Mouse (Mus musculus) midbrain, embryonic 15.5 days (tissue): ENCODE measurements around the gene Gm45213. TPM values are rescaled to one million over a fixed set of nuclear protein-coding genes. Genes with fewer than 3 reads are reported as not detected.
"Not testable (repeated sequence)": the region's sequence is repeated elsewhere in the genome, so short reads cannot be mapped to it uniquely, and the experiment has no call there.

Source experiments
- ATAC-seq: fragments of 200-750 bp; cut with Nextera tagmentation; replicated peaks from 2 replicates; pipeline ENCODE4 v1.8.0; 2017; ENCODE audit warnings: moderate TSS enrichment
- H3K27ac ChIP-seq: fragments of 300-500 bp; sonication (generic); 2 replicates; pipeline ENCODE4 v1.5.1; 2015; ENCODE audit warnings: mild to moderate bottlenecking, inconsistent platforms
- H3K27me3 ChIP-seq: fragments of 300-500 bp; sonication (generic); replicated peaks from 2 replicates; pipeline ENCODE4 v1.6.1; 2015; ENCODE audit warnings: inconsistent platforms
- H3K36me3 ChIP-seq: fragments of 300-500 bp; sonication (generic); replicated peaks from 2 replicates; pipeline ENCODE4 v1.6.1; 2015; ENCODE audit warnings: inconsistent platforms
- H3K4me1 ChIP-seq: fragments of 300-500 bp; sonication (generic); 2 replicates; pipeline ENCODE4 v1.6.1; 2015; ENCODE audit warnings: inconsistent platforms
- H3K4me2 ChIP-seq: fragments of 300-500 bp; sonication (generic); 2 replicates; pipeline ENCODE4 v1.6.1; 2015; ENCODE audit warnings: inconsistent platforms, mild to moderate bottlenecking, moderate library complexity
- H3K4me3 ChIP-seq: fragments of 300-500 bp; sonication (generic); 2 replicates; pipeline ENCODE4 v1.5.1; 2015; ENCODE audit warnings: mild to moderate bottlenecking, inconsistent platforms
- H3K9ac ChIP-seq: fragments of 300-500 bp; sonication (generic); 2 replicates; pipeline ENCODE4 v1.6.1; 2015; ENCODE audit warnings: mild to moderate bottlenecking, inconsistent platforms
- H3K9me3 ChIP-seq: fragments of 300-500 bp; sonication (generic); 2 replicates; pipeline ENCODE4 v1.6.1; 2016; ENCODE audit warnings: inconsistent platforms
- WGBS: fragments of 180-500 bp; shearing (Covaris S2); methylation state at CpG from one replicate; pipeline ENCODE4 v1.1.7; 2015; ENCODE audit warnings: mixed read lengths; 5-methylcytosine and 5-hydroxymethylcytosine counted together
- polyA plus RNA-seq: library from polyadenylated mRNA; unstranded; fragments of >200 nt; fragmentation: Nextera tagmentation; extraction: Ambion mirVana; gene quantifications from 2 replicates; pipeline ENCODE4 v1.2.1, GENCODE M21; 2015

Gm45213 gene
- polyA plus RNA-seq, 1 experiment from 2014 or later, result not detected

DNA sequence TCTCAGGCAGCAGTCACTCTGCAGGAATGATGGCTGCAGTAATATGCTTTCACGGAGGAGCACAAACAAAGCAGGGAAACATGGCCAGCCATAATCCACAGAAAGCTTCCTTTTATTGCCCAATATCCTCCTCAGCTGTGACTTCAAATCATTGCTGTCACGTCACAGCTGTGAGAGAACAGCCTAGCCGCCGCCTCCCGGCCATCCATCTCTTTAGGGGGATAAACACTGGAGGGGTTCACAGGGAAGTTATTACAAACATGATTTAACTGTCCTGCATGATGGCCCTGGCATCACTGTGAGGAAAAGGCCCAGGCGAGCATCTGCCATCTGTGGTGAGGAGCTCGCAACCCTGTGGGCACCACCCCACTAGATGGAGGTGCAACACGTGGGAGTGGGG is 6.6 kb upstream of the Gm45213 start:
- H3K9me3 ChIP-seq, result no peaks in the 10 kb centered on the region
- H3K4me3 ChIP-seq, result no peak overlapping the region
- no peak overlapping the region for H3K9ac ChIP-seq
- WGBS, result 68% methylated on average over 8 of the region's 8 CpGs
- no peak for ATAC-seq
- no peaks in the 10 kb centered on the region for H3K4me1 ChIP-seq
- H3K27ac ChIP-seq, result no peak overlapping the region
- H3K27me3 ChIP-seq, result no peaks in the 10 kb centered on the region
- no peaks in the 10 kb centered on the region for H3K36me3 ChIP-seq
- H3K4me2 ChIP-seq, result no peak overlapping the region

DNA sequence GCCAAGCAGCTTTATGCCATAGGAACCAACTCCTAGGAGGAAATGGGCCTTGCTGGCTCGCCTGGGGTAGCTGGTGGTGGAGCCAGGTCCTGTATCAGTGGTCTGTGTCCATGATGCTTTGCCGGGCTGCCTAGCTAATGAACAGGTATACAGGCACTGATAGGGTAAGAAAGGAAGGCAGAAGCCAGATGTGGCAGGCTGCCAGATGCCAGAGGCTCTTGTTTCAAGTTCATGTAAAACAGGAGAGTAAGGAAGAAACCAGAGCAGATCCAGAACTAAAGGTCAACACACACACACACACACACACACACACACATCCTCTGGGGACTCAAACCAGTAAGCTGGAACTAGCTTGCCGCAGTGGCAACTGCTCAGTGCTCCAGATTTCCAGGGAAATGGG is 5.1 kb upstream of the Gm45213 start:
- H3K4me1 ChIP-seq, result no peaks in the 10 kb centered on the region
- H3K36me3 ChIP-seq, result no peaks in the 10 kb centered on the region
- no peak overlapping the region for H3K9ac ChIP-seq
- H3K4me2 ChIP-seq, result no peak overlapping the region
- H3K4me3 ChIP-seq, result no peak overlapping the region
- WGBS, result 64% methylated on average over 3 of the region's 3 CpGs
- H3K9me3 ChIP-seq, result no peaks in the 10 kb centered on the region
- ATAC-seq, result no peak
- no peaks in the 10 kb centered on the region for H3K27me3 ChIP-seq
- no peak overlapping the region for H3K27ac ChIP-seq

DNA sequence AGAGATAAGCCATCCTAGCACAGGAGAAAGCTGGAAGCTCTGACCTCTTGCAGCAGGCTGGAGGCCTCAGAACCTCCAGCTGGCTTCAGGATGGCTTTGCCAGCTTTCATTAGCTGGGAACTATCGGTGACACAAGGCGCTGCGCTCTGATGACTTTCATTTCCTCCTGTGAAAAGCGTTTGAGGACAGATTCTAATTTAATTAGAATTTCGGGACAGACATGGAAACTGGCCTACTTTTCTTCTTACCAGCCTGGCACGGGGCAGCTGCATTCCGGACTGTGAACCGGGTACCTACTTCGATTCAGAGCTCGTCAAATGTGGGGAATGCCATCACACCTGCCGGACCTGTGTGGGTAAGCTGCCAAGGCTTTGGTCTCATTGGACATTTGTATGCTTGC is 4.7 kb upstream of the Gm45213 start:
- no peaks in the 10 kb centered on the region for H3K36me3 ChIP-seq
- no peak for ATAC-seq
- no peaks in the 10 kb centered on the region for H3K27me3 ChIP-seq
- no peak overlapping the region for H3K9ac ChIP-seq
- no peak overlapping the region for H3K4me2 ChIP-seq
- H3K4me1 ChIP-seq, result no peaks in the 10 kb centered on the region
- no peaks in the 10 kb centered on the region for H3K9me3 ChIP-seq
- no peak overlapping the region for H3K27ac ChIP-seq
- H3K4me3 ChIP-seq, result no peak overlapping the region
- 77% methylated on average over 11 of the region's 11 CpGs for WGBS

DNA sequence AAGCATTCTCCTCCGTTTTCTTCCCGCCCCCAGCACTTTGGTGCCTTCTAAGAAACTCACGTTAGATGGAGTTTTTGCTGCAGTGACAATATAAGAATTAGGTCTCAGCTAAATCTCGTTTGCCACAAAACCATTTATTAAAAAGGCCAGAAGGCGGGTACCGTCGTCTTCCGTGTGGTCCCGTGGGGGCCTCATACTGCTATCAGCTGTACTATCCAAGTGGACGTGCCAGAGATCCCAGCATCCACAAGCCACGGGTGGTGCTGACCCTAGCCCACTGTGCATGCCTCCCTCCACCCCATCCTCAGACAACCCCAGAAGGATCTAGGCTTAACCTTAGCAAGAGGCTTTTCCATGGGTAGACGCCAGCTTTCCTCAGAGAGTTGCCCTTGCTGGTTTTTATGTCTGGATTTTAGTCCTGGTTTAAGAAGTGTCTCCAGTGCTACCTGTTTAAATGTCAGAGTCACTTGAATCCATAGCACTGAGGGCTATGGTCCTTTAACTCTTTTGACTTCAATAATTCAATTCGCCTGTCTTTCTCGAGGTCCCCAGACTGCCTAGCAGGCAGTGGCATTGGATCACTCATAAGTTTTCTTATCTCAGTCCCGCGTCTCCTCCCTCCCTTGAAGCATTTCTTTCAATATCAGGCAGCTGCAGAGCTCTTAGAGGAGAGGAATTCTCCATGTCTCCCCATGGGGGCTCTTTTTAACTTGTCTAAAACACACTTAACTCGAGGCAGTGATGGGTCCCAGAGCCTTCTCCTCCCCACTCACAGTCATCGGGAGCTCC is 3.2 kb upstream of the Gm45213 start:
- H3K27me3 ChIP-seq, result no peaks in the 10 kb centered on the region
- H3K4me1 ChIP-seq, result peaks cover 8% of the 10 kb centered on the region
- no peak overlapping the region for H3K27ac ChIP-seq
- no peak for ATAC-seq
- no peak overlapping the region for H3K4me3 ChIP-seq
- no peak overlapping the region for H3K4me2 ChIP-seq
- no peaks in the 10 kb centered on the region for H3K9me3 ChIP-seq
- 78% methylated on average over 18 of the region's 18 CpGs for WGBS
- no peak overlapping the region for H3K9ac ChIP-seq
- H3K36me3 ChIP-seq, result no peaks in the 10 kb centered on the region

DNA sequence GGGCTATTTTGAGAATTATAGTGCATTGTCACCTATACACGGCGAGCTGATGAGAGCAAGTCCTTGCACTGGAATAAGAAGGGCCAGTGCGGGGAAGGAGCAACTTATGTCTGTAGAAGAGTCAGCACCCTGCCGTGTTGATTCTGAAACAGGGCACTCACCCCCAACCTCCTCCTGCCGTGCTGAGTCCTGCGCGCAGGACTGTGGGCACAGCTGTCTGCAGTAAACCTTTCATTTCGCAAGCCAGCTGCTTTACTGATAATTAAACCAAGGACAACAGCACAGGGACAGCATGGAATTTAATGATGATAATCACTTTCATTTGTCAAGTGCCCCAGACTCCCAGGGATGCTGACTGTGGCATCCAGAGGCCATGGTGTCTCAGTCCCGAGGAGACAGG is 1.2 kb downstream of the Gm45213 start:
- no peak overlapping the region for H3K9ac ChIP-seq
- H3K9me3 ChIP-seq, result no peaks in the 10 kb centered on the region
- no peaks in the 10 kb centered on the region for H3K36me3 ChIP-seq
- H3K4me1 ChIP-seq, result peaks cover 14% of the 10 kb centered on the region
- 27% methylated on average over 9 of the region's 9 CpGs for whole genome bisulfite sequencing
- ATAC-seq, result no peak
- H3K27ac ChIP-seq, result no peak overlapping the region
- no peak overlapping the region for H3K4me2 ChIP-seq
- H3K27me3 ChIP-seq, result no peaks in the 10 kb centered on the region
- no peak overlapping the region for H3K4me3 ChIP-seq

DNA sequence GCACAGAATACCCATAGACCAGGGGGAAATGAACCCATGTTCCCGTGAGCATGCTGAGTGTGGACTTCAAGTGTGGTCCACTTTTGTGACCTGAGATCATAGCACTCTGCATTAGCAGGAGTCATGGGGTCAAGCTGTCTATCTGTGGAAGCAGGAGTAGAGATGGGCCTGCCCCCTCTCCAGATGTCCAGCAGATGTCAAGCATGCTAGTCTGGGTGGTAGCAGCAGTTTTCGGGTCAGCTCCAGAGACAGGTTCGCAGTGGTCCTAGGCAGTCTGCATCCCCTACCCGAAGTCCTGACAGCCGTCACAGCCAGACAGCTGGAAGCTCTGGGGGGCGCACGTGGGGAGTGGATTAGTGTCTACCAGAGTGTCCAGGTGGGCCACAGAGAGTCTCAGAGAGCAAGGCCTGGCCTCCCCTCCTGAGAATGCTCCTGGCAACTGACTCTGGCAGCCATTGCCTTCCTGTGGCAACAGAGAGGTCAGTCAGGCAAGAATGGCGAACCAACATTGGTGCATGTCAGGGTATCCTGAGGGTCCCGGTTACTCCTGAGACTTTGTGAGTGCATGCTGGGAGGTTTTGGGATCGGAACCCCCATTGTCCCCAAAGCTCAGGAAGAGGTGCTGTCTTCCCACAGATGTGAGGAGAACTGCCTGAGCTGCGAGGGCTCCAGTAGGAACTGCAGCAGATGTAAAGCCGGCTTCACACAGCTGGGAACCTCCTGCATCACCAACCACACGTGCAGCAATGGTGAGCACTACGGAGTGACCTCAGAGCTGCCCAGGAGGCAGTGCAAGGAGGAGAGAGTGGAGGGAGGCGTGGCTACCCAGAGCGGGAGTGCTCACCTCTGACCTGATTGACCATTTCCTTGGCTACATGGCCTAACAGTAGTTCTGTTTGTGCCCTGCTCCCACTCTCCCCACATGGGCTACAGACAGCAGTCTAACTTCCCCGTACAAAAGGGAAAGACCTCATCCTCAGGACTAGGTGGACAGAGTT is 3.8 kb downstream of the Gm45213 start:
- peaks cover 14% of the 10 kb centered on the region for H3K4me1 ChIP-seq
- H3K27ac ChIP-seq, result no peak overlapping the region
- ATAC-seq, result no peak
- no peak overlapping the region for H3K4me2 ChIP-seq
- H3K4me3 ChIP-seq, result no peak overlapping the region
- H3K36me3 ChIP-seq, result no peaks in the 10 kb centered on the region
- H3K9ac ChIP-seq, result no peak overlapping the region
- no peaks in the 10 kb centered on the region for H3K9me3 ChIP-seq
- H3K27me3 ChIP-seq, result no peaks in the 10 kb centered on the region
- WGBS, result 69% methylated on average over 17 of the region's 17 CpGs

DNA sequence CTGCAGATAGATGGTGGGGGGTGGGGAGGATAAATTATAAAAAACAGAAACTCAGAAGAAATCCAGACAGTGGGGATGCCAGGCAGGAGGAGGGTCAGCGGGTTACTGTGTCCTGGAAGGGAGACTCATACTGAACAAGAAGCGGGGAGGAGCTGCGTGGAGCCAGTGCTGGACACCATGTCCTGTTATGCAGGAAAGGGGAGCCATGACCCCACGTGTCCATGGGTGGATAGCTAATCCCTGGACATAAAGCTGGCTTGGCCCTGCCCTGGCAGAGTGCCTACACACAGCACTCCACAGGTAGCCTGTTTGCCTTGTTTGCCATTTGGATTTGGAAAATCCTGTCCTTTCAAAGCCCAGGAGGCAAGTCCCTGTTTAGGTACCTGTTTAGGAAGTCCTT is 4.6 kb downstream of the Gm45213 start:
- Histone ChIP-seq H3K4me3 (no peak overlapping the region), H3K9ac (no peak overlapping the region), H3K4me2 (no peak overlapping the region), H3K9me3 (no peaks in the 10 kb centered on the region), H3K36me3 (no peaks in the 10 kb centered on the region), H3K27me3 (no peaks in the 10 kb centered on the region), H3K27ac (no peak overlapping the region), H3K4me1 (peaks cover 14% of the 10 kb centered on the region)
- 81% methylated on average over 4 of the region's 4 CpGs for WGBS
- no peak for ATAC-seq

DNA sequence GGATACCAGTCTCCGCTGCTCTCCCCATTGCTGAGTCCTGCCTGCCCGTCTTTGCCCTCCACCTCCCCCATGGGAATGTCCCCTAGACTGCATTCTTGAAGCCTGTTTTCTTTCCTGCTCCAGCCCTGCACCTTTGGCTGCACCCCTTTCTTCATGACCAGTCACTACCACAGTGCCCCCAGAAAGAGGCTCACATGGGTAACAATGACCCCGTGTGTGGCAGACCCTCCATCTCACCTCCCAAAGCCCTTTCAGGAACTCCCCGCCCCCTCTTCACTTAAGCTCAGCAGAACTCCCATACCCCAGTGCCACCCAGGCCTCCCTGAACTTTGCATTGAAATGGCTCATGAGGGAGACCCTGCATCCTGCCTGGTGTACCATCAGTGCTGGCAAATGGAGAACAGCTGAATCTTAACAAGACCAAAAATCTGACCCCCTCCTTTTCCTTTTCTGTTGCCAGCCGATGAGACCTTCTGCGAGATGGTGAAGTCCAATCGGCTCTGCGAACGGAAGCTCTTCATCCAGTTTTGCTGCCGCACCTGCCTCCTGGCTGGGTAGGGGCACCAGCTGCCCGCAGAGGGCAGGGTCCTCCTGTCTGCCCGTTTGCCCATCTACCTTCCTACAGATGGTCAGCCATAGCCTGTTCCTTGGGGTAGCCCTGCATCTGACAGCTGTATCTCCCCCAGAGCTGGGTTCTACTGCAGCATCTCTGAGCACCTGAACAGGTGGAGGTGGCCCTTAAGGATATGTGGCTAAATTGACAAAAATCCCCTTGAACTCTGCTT is 5.2 kb downstream of the Gm45213 start:
- no peak overlapping the region for H3K27ac ChIP-seq
- no peaks in the 10 kb centered on the region for H3K27me3 ChIP-seq
- no peak overlapping the region for H3K4me2 ChIP-seq
- no peak for ATAC-seq
- no peak overlapping the region for H3K4me3 ChIP-seq
- no peaks in the 10 kb centered on the region for H3K36me3 ChIP-seq
- WGBS, result 81% methylated on average over 12 of the region's 12 CpGs
- no peak overlapping the region for H3K9ac ChIP-seq
- peaks cover 14% of the 10 kb centered on the region for H3K4me1 ChIP-seq
- H3K9me3 ChIP-seq, result no peaks in the 10 kb centered on the region

DNA sequence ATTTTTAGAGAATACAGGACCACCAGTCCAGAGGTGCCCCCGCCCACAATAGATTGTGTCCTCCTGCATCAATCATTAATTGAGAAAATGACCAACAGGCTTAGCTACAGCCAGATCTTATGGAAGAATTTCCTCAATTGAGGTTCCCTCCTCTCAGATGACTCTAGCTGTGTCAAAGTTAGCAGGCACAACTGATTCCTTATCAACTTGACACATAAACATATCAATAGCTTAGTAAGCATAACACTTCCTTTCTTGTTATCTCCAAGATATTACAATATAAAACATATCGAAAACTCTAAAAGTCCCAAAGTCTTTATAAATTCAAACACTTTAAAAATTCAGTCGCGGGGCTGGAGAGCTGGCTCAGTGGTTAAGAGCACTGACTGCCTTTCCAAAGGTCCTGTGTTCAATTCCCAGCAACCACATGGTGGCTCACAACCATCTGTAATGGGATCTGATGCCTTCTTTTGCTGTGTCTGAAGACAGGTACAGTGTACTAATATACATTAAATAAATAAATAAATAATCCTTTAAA is 10.6 kb downstream of the Gm45213 start:
- H3K9ac ChIP-seq, result no peak overlapping the region
- H3K4me3 ChIP-seq, result no peak overlapping the region
- WGBS, result 89% methylated on average over 4 of the region's 4 CpGs
- no peak overlapping the region for H3K27ac ChIP-seq
- no peaks in the 10 kb centered on the region for H3K36me3 ChIP-seq
- ATAC-seq, result no peak
- 0 out of 2 replicates have a peak, but pooled peaks cover 3% of the 10 kb centered on the region for H3K27me3 ChIP-seq
- no peaks in the 10 kb centered on the region for H3K4me1 ChIP-seq
- H3K9me3 ChIP-seq, result no peaks in the 10 kb centered on the region
- H3K4me2 ChIP-seq, result no peak overlapping the region

DNA sequence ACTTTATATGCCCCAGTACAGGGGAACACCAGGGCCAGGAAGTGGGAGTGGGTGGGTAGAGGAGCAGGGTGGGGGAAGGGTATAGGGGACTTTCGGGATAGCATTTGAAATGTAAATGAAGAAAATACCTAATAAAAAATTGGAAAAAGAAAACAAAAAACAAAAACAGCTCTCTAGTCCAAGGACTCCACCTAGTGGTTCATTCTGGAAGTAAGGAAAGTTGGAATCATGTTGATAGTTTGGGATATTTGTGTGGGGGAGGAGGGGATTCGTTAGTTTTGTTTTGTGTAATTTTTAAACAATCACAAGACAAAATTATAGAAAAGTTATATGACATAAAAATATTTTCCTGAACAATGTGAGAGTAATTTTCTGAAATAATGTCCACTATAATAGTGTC is 12.0 kb downstream of the Gm45213 start:
- 14% methylated on average over 2 of the region's 2 CpGs for WGBS
- not testable (repeated sequence) for ATAC-seq, H3K4me1 ChIP-seq, H3K27ac ChIP-seq, H3K9ac ChIP-seq, H3K4me3 ChIP-seq, H3K9me3 ChIP-seq, H3K4me2 ChIP-seq, H3K27me3 ChIP-seq, H3K36me3 ChIP-seq

DNA sequence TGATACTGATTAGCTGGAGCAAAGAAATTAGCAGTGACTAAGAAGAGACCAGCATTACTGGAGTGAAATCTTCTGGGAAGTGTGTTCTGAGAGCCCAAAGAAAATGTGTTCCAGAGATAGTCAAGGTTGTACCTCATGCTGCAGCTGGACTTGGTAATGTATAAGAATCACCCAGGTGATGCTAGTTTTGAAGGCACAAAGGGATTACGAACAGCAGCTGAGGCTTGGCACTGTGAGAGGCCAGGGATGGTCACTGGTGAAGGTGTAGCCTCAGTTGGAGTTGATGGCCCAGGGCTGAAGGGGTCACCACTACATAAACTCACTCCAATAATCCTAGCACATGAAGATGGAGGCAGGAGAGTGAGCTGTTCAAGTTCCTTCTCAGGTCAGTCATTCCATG is 15.3 kb downstream of the Gm45213 start, which contains the start of gene Snrpa1:
TSS of gene Snrpa1 (plus strand) at position 301 of the 400 bp plus-strand sequence.
- Histone ChIP-seq H3K9ac (peak within 1 kb of the TSS; percentile 99; the same call in 1 of the 2 replicates), H3K36me3 (no peaks in the 10 kb centered on the region; the same call in 1 of the 2 replicates), H3K4me2 (peak within 1 kb of the TSS; percentile 84), H3K4me1 (peaks cover 21% of the 10 kb centered on the region), H3K27me3 (0 out of 2 replicates have a peak, but pooled peaks cover 3% of the 10 kb centered on the region), H3K9me3 (no peaks in the 10 kb centered on the region), H3K4me3 (peak within 1 kb of the TSS; percentile 100), H3K27ac (no peak within 1 kb of the TSS)
- WGBS, result 70% methylated on average over 1 of the region's 1 CpGs
- no peak for ATAC-seq
